29 mouse cellular contexts compared by ENCODE assay signal in the genomic region with DNA sequence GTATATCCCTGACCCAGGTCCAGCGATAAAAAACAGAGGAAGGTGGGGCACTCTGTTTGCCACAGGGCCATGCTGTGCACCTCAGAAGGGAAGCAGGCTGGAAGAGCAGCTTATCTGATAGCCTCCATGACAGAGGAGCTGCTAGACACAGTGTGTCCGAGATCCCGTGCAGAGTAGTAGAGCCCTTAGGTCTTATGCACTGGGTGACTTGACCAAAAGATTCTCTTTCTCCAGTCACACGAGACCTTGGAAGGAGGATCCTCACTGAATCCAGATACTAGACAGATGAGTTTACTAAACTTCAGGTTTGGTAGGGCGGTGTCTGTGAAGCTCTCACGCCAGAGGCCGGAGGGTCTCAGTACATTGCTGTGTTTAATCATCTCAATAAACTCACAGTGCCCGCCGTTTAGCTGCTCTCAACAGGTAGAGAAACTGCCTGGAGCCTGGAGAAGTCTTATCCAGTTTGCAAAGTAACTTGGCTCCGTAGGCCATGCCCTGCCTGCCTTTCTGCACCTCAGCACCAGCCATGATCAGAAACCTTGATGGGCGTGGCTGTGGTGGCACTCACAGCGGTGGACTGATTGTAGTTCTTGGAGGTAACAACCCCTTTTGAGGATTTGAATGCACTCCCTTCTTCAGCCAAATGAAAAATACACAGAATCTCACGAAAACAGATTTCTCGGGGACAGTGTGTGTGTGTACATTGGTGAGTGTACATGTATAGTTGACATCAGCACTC.
DNase-seq lines count a peak whose midpoint lies in the region; ATAC-seq and TF ChIP-seq lines count a peak whose summit lies in the region.
"Had no signal": no experiment of that assay in that cellular context is flagged by ENCODE, and none has a peak within 500 bp of the region (broad histone marks: within the 10 kb centered on the region; RNA-seq: fewer than 3 reads in every experiment).

No protein-coding gene starts in this region.

- H3K4me3 ChIP-seq in forebrain, embryonic 16.5 days (replicated peaks; ENCODE audit: low read length): no peak overlapping the region
- H3K4me3 ChIP-seq in forebrain, embryonic 14.5 days (ENCODE audit: low read depth, low read length): no peak overlapping the region
- H3K4me3 ChIP-seq in megakaryocyte, embryonic 14.5 days (replicated peaks): peak overlapping the region; percentile 64
- H3K4me3 ChIP-seq in ES-Bruce4 (ENCODE audit: low read depth, low read length): no peak overlapping the region
- H3K4me3 ChIP-seq: embryonic facial prominence, embryonic 10.5 days; embryonic facial prominence, embryonic 13.5 days; erythroblast, embryonic 14.5 days; forebrain, embryonic 12.5 days; heart, adult 2 months; heart, embryonic 15.5 days; hindbrain, embryonic 10.5 days had no signal

- 94% methylated on average over 14 of the region's 14 CpGs for WGBS in forebrain, embryonic 16.5 days
- WGBS in forebrain, embryonic 14.5 days: 95% methylated on average over 14 of the region's 14 CpGs

- H3K4me2 ChIP-seq in forebrain, embryonic 16.5 days (ENCODE audit: low read length): no peak overlapping the region
- no peak overlapping the region for H3K4me2 ChIP-seq in forebrain, embryonic 14.5 days (ENCODE audit: low read length)
- H3K4me2 ChIP-seq: embryonic facial prominence, embryonic 13.5 days; forebrain, embryonic 12.5 days; heart, embryonic 11.5 days; heart, embryonic 15.5 days; hindbrain, embryonic 14.5 days had no signal

- TF ChIP-seq CTCF in ES-Bruce4 (IDR thresholded peaks at IDR 0.05; ENCODE audit: low read depth, low read length): no peak

- no peaks in the 10 kb centered on the region for H3K27me3 ChIP-seq in forebrain, embryonic 16.5 days (replicated peaks; ENCODE audit: control insufficient read depth, insufficient read depth, low read length)
- no peaks in the 10 kb centered on the region for H3K27me3 ChIP-seq in forebrain, embryonic 14.5 days (replicated peaks; ENCODE audit: control insufficient read depth, insufficient read depth, low read length)
- no peaks in the 10 kb centered on the region for H3K27me3 ChIP-seq in megakaryocyte, embryonic 14.5 days (replicated peaks)
- H3K27me3 ChIP-seq in ES-Bruce4 (ENCODE audit: control insufficient read depth, insufficient read depth, low read length, poor library complexity, severe bottlenecking): no peaks in the 10 kb centered on the region
- H3K27me3 ChIP-seq: forebrain, embryonic 12.5 days had no signal

- H3K9ac ChIP-seq in forebrain, embryonic 16.5 days (replicated peaks; ENCODE audit: low read depth, low read length): no peak overlapping the region
- H3K9ac ChIP-seq in forebrain, embryonic 14.5 days (ENCODE audit: low read length): no peak overlapping the region
- H3K9ac ChIP-seq in ES-Bruce4 (ENCODE audit: low read depth, poor library complexity, severe bottlenecking): no peak overlapping the region
- H3K9ac ChIP-seq: embryonic facial prominence, embryonic 13.5 days; forebrain, embryonic 12.5 days; forebrain, postnatal 0 days; heart, embryonic 15.5 days; hindbrain, embryonic 14.5 days had no signal

- H3K27ac ChIP-seq in forebrain, embryonic 16.5 days (ENCODE audit: low read length): no peak overlapping the region
- no peak overlapping the region for H3K27ac ChIP-seq in forebrain, embryonic 14.5 days (ENCODE audit: low read depth, low read length)
- peak overlapping the region; percentile 56 for H3K27ac ChIP-seq in ES-Bruce4 (ENCODE audit: insufficient read depth, low read length)
- H3K27ac ChIP-seq: embryonic facial prominence, embryonic 10.5 days; embryonic facial prominence, embryonic 13.5 days; forebrain, embryonic 12.5 days; heart, adult 2 months; heart, embryonic 15.5 days; hindbrain, embryonic 10.5 days; hindbrain, embryonic 14.5 days had no signal

- no peaks in the 10 kb centered on the region for H3K36me3 ChIP-seq in forebrain, embryonic 16.5 days (ENCODE audit: control insufficient read depth, insufficient read depth)
- no peaks in the 10 kb centered on the region for H3K36me3 ChIP-seq in forebrain, embryonic 14.5 days (ENCODE audit: control insufficient read depth, insufficient read depth, low read length)
- H3K36me3 ChIP-seq in megakaryocyte, embryonic 14.5 days (replicated peaks; ENCODE audit: low read length): no peaks in the 10 kb centered on the region
- no peaks in the 10 kb centered on the region for H3K36me3 ChIP-seq in ES-Bruce4 (ENCODE audit: control insufficient read depth, insufficient read depth, low read length, poor library complexity, severe bottlenecking)
- H3K36me3 ChIP-seq: embryonic facial prominence, embryonic 10.5 days; embryonic facial prominence, embryonic 13.5 days; forebrain, embryonic 12.5 days; heart, embryonic 15.5 days; hindbrain, embryonic 10.5 days had no signal

- 0 out of 2 replicates have a peak, but pooled peaks have one; percentile 22 for ATAC-seq in forebrain, embryonic 16.5 days
- no peak for ATAC-seq in forebrain, embryonic 14.5 days
- ATAC-seq in megakaryocyte, adult 5-6 weeks (ENCODE audit: poor library complexity, severe bottlenecking): no peak
- ATAC-seq: forebrain, postnatal 0 days; intestine, postnatal 0 days had no signal

- DNase-seq in forebrain, embryonic 14.5 days (ENCODE audit: low spot score): no peak
- peak; percentile 58 for DNase-seq in R1 (ENCODE audit: low read depth, low spot score)
- no peak for DNase-seq in frontal cortex, adult 2 months (ENCODE audit: extremely low spot score in 1 of 2, low spot score in 1 of 2)
- no peak for DNase-seq in frontal cortex, postnatal 25 days (ENCODE audit: low spot score in 2 of 2)
- DNase-seq: adrenal gland, adult 8-10 months; adrenal gland, postnatal 25 days; cerebellum, adult 11-12 months; cerebellum, adult 8-10 months; cerebellum, postnatal 36 days; embryo, embryonic 11 days; forebrain, postnatal 0 days; gastrocnemius, postnatal 10 days; gastrocnemius, postnatal 36 days; heart, adult 2 months; heart, postnatal 10 days; heart, postnatal 36 days had no signal

- no peak for TF ChIP-seq EP300 in ES-Bruce4 (IDR thresholded peaks at IDR 0.05; ENCODE audit: insufficient read depth, low read depth, low read length)

- H3K9me3 ChIP-seq in forebrain, embryonic 16.5 days (ENCODE audit: control insufficient read depth, low read length): no peaks in the 10 kb centered on the region
- H3K9me3 ChIP-seq in forebrain, embryonic 14.5 days (replicated peaks; ENCODE audit: control insufficient read depth, low read length): no peaks in the 10 kb centered on the region
- peaks cover 8% of the 10 kb centered on the region; the same call in 1 of the 2 replicates for H3K9me3 ChIP-seq in megakaryocyte, embryonic 14.5 days
- no peaks in the 10 kb centered on the region for H3K9me3 ChIP-seq in ES-Bruce4 (replicated peaks; ENCODE audit: control insufficient read depth, insufficient read depth, low read length, poor library complexity, severe bottlenecking)
- H3K9me3 ChIP-seq: embryonic facial prominence, embryonic 10.5 days; embryonic facial prominence, embryonic 13.5 days; forebrain, embryonic 12.5 days; heart, embryonic 15.5 days; hindbrain, embryonic 10.5 days had no signal

- H3K4me1 ChIP-seq in forebrain, embryonic 16.5 days (replicated peaks; ENCODE audit: control insufficient read depth, insufficient read depth, low read length): peaks cover 19% of the 10 kb centered on the region
- peaks cover 13% of the 10 kb centered on the region for H3K4me1 ChIP-seq in forebrain, embryonic 14.5 days (ENCODE audit: control insufficient read depth, insufficient read depth, low read length)
- H3K4me1 ChIP-seq in megakaryocyte, embryonic 14.5 days: no peaks in the 10 kb centered on the region
- H3K4me1 ChIP-seq in ES-Bruce4 (ENCODE audit: control insufficient read depth, insufficient read depth, low read length): peaks cover 20% of the 10 kb centered on the region

- TF ChIP-seq POLR2A in ES-Bruce4 (IDR thresholded peaks at IDR 0.05; ENCODE audit: insufficient read depth, low read length): no peak
